Mouse (Mus musculus) G1E-ER4 (cell line): ENCODE measurements around the gene Amd1. TPM values are rescaled to one million over a fixed set of nuclear protein-coding genes. Genes with fewer than 3 reads are reported as not detected.

Experiments
- GATA1 ChIP-seq: IDR thresholded peaks from one replicate; pipeline ENCODE4 v1.8.0; 2012; ENCODE audit warnings: low read length, inconsistent platforms
- polyA plus RNA-seq: library from polyadenylated mRNA; stranded (reverse); fragments of >175 nt; gene quantifications from 2 replicates; pipeline ENCODE4 v1.2.3, GENCODE M21; 2012

Amd1 gene
- polyA plus RNA-seq, 1 experiment, result 4.5 TPM

DNA sequence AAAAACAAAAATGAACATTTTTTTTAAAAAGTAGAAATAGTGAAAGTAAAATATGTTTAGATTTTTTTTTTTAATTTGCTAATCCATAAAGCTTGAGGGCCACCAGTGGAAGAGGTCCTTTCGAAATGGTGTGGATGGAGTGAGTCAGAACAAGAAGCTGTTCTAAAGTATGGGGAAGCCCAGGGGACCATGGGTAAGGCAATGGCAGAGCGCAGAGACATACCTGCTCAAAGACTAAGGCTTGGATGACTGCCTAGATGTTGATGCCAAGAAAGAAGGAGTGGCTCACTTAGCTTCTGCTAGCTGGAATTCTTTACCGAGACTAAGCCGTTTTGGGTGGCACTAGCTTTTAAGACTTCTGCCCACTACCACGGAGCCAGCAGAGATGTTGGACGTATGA lies 39.8 kb downstream of the Amd1 start:
- no peak for TF ChIP-seq GATA1

- no peak for TF ChIP-seq GATA1
These were observed 41.7 kb downstream of the Amd1 start for GRCm38 (mm10) chr10:40260305-40260704.

GRCm38 (mm10) chr10:40259542-40259941 lies 42.4 kb downstream of the Amd1 start:
- no peak for TF ChIP-seq GATA1

DNA sequence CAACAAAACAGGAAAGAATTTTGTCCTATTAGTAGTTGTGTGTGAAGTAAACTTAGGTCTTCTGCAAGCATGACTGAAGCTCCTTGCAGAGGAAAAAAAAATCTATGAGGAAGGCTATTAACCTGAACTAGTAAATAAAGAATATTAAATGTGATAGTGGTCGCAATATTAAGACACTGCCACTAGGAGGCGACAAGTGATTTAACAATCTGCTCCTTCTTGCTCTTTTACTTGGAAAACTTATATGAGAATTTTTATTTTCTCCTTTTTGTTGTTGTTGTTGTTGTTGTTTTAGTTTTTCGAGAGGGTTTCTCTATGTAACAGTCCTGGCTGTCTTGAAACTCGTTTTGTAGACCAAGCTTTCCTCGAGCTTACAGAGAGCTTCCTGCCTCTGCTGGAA lies 43.0 kb downstream of the Amd1 start:
- TF ChIP-seq GATA1, result no peak

GRCm38 (mm10) chr10:40258401-40258966 lies 43.5 kb downstream of the Amd1 start:
- TF ChIP-seq GATA1, result no peak

DNA sequence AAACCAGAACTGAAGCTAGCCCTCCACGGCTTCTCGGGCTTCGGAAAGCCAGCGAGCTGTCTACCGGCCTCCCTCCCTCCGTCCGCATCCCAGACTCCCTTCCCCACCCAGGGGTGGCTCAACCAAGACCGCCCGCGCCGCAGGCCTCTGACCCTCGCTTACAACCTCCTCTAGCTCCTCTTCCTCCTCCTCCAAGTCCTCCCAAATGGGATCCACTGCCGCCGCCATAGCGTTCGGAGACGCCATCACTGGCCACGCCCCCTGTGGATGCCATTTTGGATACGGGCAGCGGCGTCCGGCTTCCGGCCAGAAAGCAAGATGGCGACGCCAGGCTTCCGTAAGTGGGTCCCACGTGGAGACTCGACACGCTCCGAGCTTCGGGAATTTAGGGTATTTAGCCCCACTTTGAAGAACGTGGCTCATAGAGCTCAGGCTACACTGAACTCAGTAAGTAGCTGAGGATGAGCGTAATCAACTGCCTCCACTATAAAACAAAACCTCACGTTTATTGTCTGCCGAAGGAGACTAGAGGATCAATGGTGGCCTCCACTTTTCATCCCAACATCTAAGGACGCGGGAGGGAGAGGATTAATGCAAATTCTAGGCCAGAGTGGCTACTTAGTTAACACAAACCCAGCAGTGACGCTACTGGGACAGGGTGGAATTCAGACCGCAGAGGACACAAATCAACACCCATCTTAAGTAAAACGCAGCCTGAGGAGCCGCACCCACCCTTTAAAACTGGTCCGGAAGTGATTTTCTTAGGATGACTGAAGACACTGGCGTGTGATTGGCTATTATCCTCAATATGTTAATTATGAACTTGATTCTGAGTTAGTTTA lies 44.4 kb downstream of the Amd1 start, which contains the start of gene Gtf3c6:
TSS of gene Gtf3c6 (minus strand) at position 695 of the 842 bp plus-strand sequence.
- TF ChIP-seq GATA1, result no peak

GRCm38 (mm10) chr10:40256716-40257115 lies 45.3 kb downstream of the Amd1 start:
- no peak for TF ChIP-seq GATA1

GRCm38 (mm10) chr10:40250969-40251368 lies 51.0 kb downstream of the Amd1 start:
- no peak for TF ChIP-seq GATA1

DNA sequence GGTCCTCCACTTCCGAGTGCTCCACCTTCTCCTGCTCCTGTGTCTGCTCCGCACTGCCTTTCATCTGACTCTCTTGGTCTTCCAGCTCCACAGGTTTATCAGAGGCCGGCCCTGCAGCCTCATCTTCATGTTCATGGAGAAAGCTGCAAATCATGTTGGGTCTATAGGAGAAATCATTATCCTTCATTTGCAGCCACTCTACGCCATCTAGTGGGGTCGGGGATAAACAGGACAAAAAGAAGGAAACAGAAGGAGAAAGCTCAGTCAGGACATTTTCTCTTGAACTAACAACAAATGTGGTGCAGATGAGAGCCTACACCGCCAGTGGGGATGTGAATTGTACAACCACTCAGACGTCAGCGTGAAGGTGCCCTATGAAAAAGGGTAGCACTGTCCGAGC lies 52.4 kb downstream of the Amd1 start:
- no peak for TF ChIP-seq GATA1

GRCm38 (mm10) chr10:40247166-40247716 lies 54.7 kb downstream of the Amd1 start:
- TF ChIP-seq GATA1, result no peak

GRCm38 (mm10) chr10:40246374-40247165 lies 55.4 kb downstream of the Amd1 start, which contains the start of gene Rpf2:
Rpf2 (minus strand) TSS chr10:40247036.
- no peak for TF ChIP-seq GATA1

GRCm38 (mm10) chr10:40237826-40238225 lies 64.2 kb downstream of the Amd1 start:
- no peak for TF ChIP-seq GATA1

Other genes starting within 250 kb of the Amd1 start
- 8.4 and 11.0 TPM in 2 replicates for gene Slc16a10, start 159.9 kb downstream of the Amd1 start, polyA plus RNA-seq
- 2.9 and 4.9 TPM in 2 replicates for gene Rpf2, start 55.1 kb downstream of the Amd1 start, polyA plus RNA-seq
- 12.9 and 14.4 TPM in 2 replicates for gene Gtf3c6, start 44.1 kb downstream of the Amd1 start, polyA plus RNA-seq
- gene Cdk19, start 37.4 kb upstream of the Amd1 start, polyA plus RNA-seq, result 5.2 and 6.5 TPM in 2 replicates